Mouse (Mus musculus): ENCODE measurements around the gene Lrmp.

DNA sequence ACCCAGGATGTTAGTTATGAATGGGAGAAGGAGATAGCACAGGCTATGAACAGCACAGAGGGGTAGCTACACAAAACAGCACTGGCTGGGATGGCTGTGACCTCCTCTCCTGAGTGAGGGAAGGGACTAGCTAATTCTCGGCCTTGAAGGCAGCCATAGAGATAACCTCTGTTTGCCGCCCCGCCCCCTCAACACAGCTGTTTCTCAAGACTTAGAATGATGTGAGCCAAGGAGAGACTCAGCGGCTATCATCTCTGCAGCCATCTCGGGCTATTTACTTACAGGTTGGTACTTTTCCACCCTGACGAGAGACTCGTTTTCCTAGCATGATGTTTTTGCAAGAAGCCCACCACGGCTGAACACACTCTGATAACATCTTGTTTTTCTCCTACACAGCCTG lies 47.8 kb upstream of the Lrmp start:
- TF ChIP-seq CTCF (IDR thresholded peaks at IDR 0.05; ENCODE audit: borderline replicate concordance, control insufficient read depth, extremely low read depth, insufficient read depth, low read length, poor library complexity): no peak
- TF ChIP-seq POLR2A (IDR thresholded peaks at IDR 0.05; ENCODE audit: control insufficient read depth, extremely low read depth, insufficient read depth, low read length, poor library complexity): no peak

Measured in thymus, adult 2 months (tissue).